Mouse (Mus musculus): ENCODE measurements around the gene Uvssa.

GRCm38 (mm10) chr5:33433201-33434138 lies 55.1 kb downstream of the Uvssa start, which contains the start of gene Nkx1-1:
- no peak for TF ChIP-seq POLR2A (IDR thresholded peaks at IDR 0.05; ENCODE audit: low read depth, low read length)
- TF ChIP-seq CTCF (conservative IDR thresholded peaks at IDR 0.05; ENCODE audit: insufficient read depth, insufficient read length, low read depth, low read length): no peak

Measured in kidney, adult 2 months (tissue).